ENCODE assay signal across 8 mouse cellular contexts in genomic region chr11:11684930-11685852, GRCm38 (mm10). TPM values are rescaled to one million over a fixed set of nuclear protein-coding genes. Genes with fewer than 3 reads are reported as not detected.
DNase-seq lines count a peak whose midpoint lies in the region; ATAC-seq and TF ChIP-seq lines count a peak whose summit lies in the region.

Gene Ikzf1 (plus strand): TSS chr11:11685003.

- peak within 1 kb of the TSS; percentile 99 for H3K4me2 ChIP-seq in lung, embryonic 15.5 days
- H3K4me2 ChIP-seq in hindbrain, embryonic 14.5 days (replicated peaks): peak within 1 kb of the TSS; percentile 98
- H3K4me2 ChIP-seq in stomach, embryonic 15.5 days: peak within 1 kb of the TSS; percentile 99

- H3K27ac ChIP-seq in lung, embryonic 15.5 days: 0 out of 2 replicates have a peak within 1 kb of the TSS, but pooled peaks have one; percentile 15
- no peak within 1 kb of the TSS for H3K27ac ChIP-seq in hindbrain, embryonic 14.5 days
- H3K27ac ChIP-seq in stomach, embryonic 15.5 days: no peak within 1 kb of the TSS
- no peak within 1 kb of the TSS for H3K27ac ChIP-seq in cerebellum, adult 2 months (ENCODE audit: insufficient read depth, low read length)

- 2% methylated on average over 38 of the region's 100 CpGs for WGBS in lung, embryonic 15.5 days
- WGBS in hindbrain, embryonic 14.5 days: 2% methylated on average over 83 of the region's 100 CpGs
- 3% methylated on average over 38 of the region's 100 CpGs for WGBS in stomach, embryonic 15.5 days
- 3% methylated on average over 68 of the region's 100 CpGs for WGBS in cerebellum, adult 2 months

- no peaks in the 10 kb centered on the region for H3K36me3 ChIP-seq in lung, embryonic 15.5 days
- H3K36me3 ChIP-seq in hindbrain, embryonic 14.5 days (replicated peaks; ENCODE audit: control insufficient read depth, insufficient read depth): no peaks in the 10 kb centered on the region
- H3K36me3 ChIP-seq in stomach, embryonic 15.5 days: no peaks in the 10 kb centered on the region

- H3K27me3 ChIP-seq in lung, embryonic 15.5 days: peaks cover 57% of the 10 kb centered on the region
- H3K27me3 ChIP-seq in hindbrain, embryonic 14.5 days (ENCODE audit: control insufficient read depth, insufficient read depth, low read length): peaks cover 55% of the 10 kb centered on the region
- peaks cover 34% of the 10 kb centered on the region for H3K27me3 ChIP-seq in stomach, embryonic 15.5 days (replicated peaks)
- H3K27me3 ChIP-seq in cerebellum, adult 2 months (ENCODE audit: control insufficient read depth, insufficient read depth, low read length): peaks cover 5% of the 10 kb centered on the region; the same call in 1 of the 2 replicates

- H3K4me1 ChIP-seq in lung, embryonic 15.5 days: peaks cover 16% of the 10 kb centered on the region; the same call in 1 of the 2 replicates
- peaks cover 16% of the 10 kb centered on the region; the same call in 1 of the 2 replicates for H3K4me1 ChIP-seq in hindbrain, embryonic 14.5 days (replicated peaks; ENCODE audit: control insufficient read depth, insufficient read depth, low read length)
- H3K4me1 ChIP-seq in stomach, embryonic 15.5 days: peaks cover 10% of the 10 kb centered on the region; the same call in 1 of the 2 replicates
- no peaks in the 10 kb centered on the region; the same call in 1 of the 2 replicates for H3K4me1 ChIP-seq in cerebellum, adult 2 months (ENCODE audit: control insufficient read depth, insufficient read depth, low read length)

- peak within 1 kb of the TSS; percentile 65 for H3K4me3 ChIP-seq in lung, embryonic 15.5 days
- peak within 1 kb of the TSS; percentile 56 for H3K4me3 ChIP-seq in hindbrain, embryonic 14.5 days (replicated peaks; ENCODE audit: low read length)
- H3K4me3 ChIP-seq in stomach, embryonic 15.5 days (replicated peaks): peak within 1 kb of the TSS; percentile 67
- no peak within 1 kb of the TSS for H3K4me3 ChIP-seq in cerebellum, adult 2 months (replicated peaks; ENCODE audit: insufficient read depth, low read depth, low read length)

- no peak for TF ChIP-seq POLR2A in cerebellum, adult 2 months (IDR thresholded peaks at IDR 0.05; ENCODE audit: borderline replicate concordance, insufficient read depth, low read length)

- no peaks in the 10 kb centered on the region for H3K9me3 ChIP-seq in lung, embryonic 15.5 days
- no peaks in the 10 kb centered on the region for H3K9me3 ChIP-seq in hindbrain, embryonic 14.5 days (ENCODE audit: control insufficient read depth, low read length)
- no peaks in the 10 kb centered on the region for H3K9me3 ChIP-seq in stomach, embryonic 15.5 days

- DNase-seq in lung, postnatal 10 days: no peak
- DNase-seq in embryo, embryonic 9.5 days (ENCODE audit: extremely low spot score): peak; percentile 28
- DNase-seq in hindbrain, embryonic 14.5 days (ENCODE audit: low spot score): no peak
- no peak for DNase-seq in right cerebral cortex, postnatal 4 days
- DNase-seq in cerebellum, adult 2 months: no peak

- peak; percentile 70 for ATAC-seq in lung, embryonic 15.5 days (ENCODE audit: borderline replicate concordance, extremely low read depth, low FRiP score, low TSS enrichment)
- ATAC-seq in hindbrain, embryonic 14.5 days (ENCODE audit: low FRiP score): peak; percentile 79
- ATAC-seq in megakaryocyte progenitor cell, adult 5-6 weeks (replicated peaks; ENCODE audit: poor library complexity): peak; percentile 54
- peak; percentile 70 for ATAC-seq in stomach, embryonic 15.5 days (ENCODE audit: insufficient read depth, low FRiP score, low read depth)

- no peak for TF ChIP-seq CTCF in cerebellum, adult 2 months (IDR thresholded peaks at IDR 0.05; ENCODE audit: borderline replicate concordance, insufficient read depth, low read depth, low read length)

- H3K9ac ChIP-seq in lung, embryonic 15.5 days: peak within 1 kb of the TSS; percentile 47
- H3K9ac ChIP-seq in hindbrain, embryonic 14.5 days: peak within 1 kb of the TSS; percentile 54
- H3K9ac ChIP-seq in stomach, embryonic 15.5 days: peak within 1 kb of the TSS; percentile 42

RNA-seq across cellular contexts. Expression of gene Ikzf1, which starts in this region (rescaled TPM):
- 2.1 and 3.2 TPM in 2 replicates for polyA plus RNA-seq in lung, embryonic 15.5 days (2015; fragmentation: Nextera tagmentation; extraction: Ambion mirVana)
- 2.2 and 2.6 TPM in 2 replicates for polyA plus RNA-seq in hindbrain, embryonic 14.5 days (2014; fragmentation: Nextera tagmentation; extraction: Ambion mirVana)
- total RNA-seq in megakaryocyte progenitor cell, adult 5-6 weeks (2015): 155 and 160 TPM in 2 replicates
- total RNA-seq in megakaryocyte progenitor cell, adult 5-6 weeks (2017): 58.3 and 84.0 TPM in 2 replicates
- polyA plus RNA-seq in stomach, embryonic 15.5 days (2015; fragmentation: Nextera tagmentation; extraction: Ambion mirVana): 3.1 and 4.5 TPM in 2 replicates
- 0.60 and 0.82 TPM in 2 replicates for polyA plus RNA-seq in cerebellum, adult 2 months (2012; rRNA removed)
